Mouse (Mus musculus) lung, embryonic 14.5 days (tissue): ENCODE measurements around the gene Irx5. TPM values are rescaled to one million over a fixed set of nuclear protein-coding genes. Genes with fewer than 3 reads are reported as not detected.

ENCODE experiments used
- ATAC-seq: fragments of 200-750 bp; cut with Nextera tagmentation; 2 replicates; pipeline ENCODE4 v1.8.0; 2017; ENCODE audit warnings: mild to moderate bottlenecking, moderate TSS enrichment, moderate library complexity; ENCODE audit not compliant: insufficient read depth
- DNase-seq: peaks from one replicate; pipeline ENCODE4 v3.0.0-alpha.2; 2015
- H3K27ac ChIP-seq: fragments of 300-500 bp; sonication (generic); 2 replicates; pipeline ENCODE4 v1.5.1; 2014; ENCODE audit warnings: low read depth, mild to moderate bottlenecking, moderate library complexity
- H3K27me3 ChIP-seq: fragments of 300-500 bp; sonication (generic); 2 replicates; pipeline ENCODE4 v1.6.1; 2014; ENCODE audit warnings: low read length, control low read depth; ENCODE audit not compliant: insufficient read depth
- H3K36me3 ChIP-seq: fragments of 300-500 bp; sonication (generic); 2 replicates; pipeline ENCODE4 v1.6.1; 2014; ENCODE audit warnings: control low read depth; ENCODE audit not compliant: insufficient read depth
- H3K4me1 ChIP-seq: fragments of 300-500 bp; sonication (generic); 2 replicates; pipeline ENCODE4 v1.6.1; 2014; ENCODE audit warnings: antibody characterized with exemption, control low read depth; ENCODE audit not compliant: insufficient read depth
- H3K4me2 ChIP-seq: fragments of 300-500 bp; sonication (generic); 2 replicates; pipeline ENCODE4 v1.6.1; 2014; ENCODE audit warnings: mild to moderate bottlenecking
- H3K4me3 ChIP-seq: fragments of 300-500 bp; sonication (generic); 2 replicates; pipeline ENCODE4 v1.5.1; 2014; ENCODE audit warnings: low read depth, low read length
- H3K9ac ChIP-seq: fragments of 300-500 bp; sonication (generic); 2 replicates; pipeline ENCODE4 v1.6.1; 2014
- H3K9me3 ChIP-seq: fragments of 300-500 bp; sonication (generic); 2 replicates; pipeline ENCODE4 v1.6.1; 2016; ENCODE audit warnings: low read depth, low read length, control low read depth
- CTCF ChIP-seq: IDR thresholded peaks from 2 replicates; pipeline ENCODE4 v1.5.1; 2016; ENCODE audit warnings: antibody characterized with exemption, low read depth
- WGBS: fragments of 180-500 bp; shearing (Covaris S2); extraction: QIAGEN DNeasy Blood & Tissue Kit; methylation state at CpG from one replicate; pipeline ENCODE4 v1.1.7; 2014; 5-methylcytosine and 5-hydroxymethylcytosine counted together
- polyA plus RNA-seq: library from polyadenylated mRNA; unstranded; fragments of >200 nt; fragmentation: Nextera tagmentation; extraction: Ambion mirVana; gene quantifications from 2 replicates; pipeline ENCODE4 v1.2.1, GENCODE M21; 2014

The Irx5 gene
- polyA plus RNA-seq, 1 experiment from 2014 or later, result 22.4 TPM

DNA sequence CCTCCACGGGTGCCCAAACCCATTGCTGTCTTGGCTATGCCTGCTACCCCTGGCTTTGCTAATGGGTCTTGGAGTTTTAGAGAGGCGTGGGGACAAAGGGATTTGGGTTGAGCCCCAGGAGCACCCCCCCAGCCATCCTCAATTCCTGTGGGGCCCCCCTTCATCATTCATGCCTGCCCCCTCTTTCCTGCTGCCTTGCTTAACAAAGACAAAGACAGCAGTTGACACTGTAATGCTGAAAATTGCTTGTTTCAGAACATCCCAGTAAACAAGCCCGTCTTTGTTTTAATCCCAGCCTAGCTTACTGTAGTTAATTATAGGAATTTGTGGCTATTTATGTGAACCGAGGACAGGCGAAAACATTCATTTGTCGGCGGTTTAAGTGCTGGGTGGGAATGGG, 50.7 kb downstream of the Irx5 start:
- Histone ChIP-seq H3K4me3 (no peak overlapping the region), H3K36me3 (no peaks in the 10 kb centered on the region), H3K4me1 (no peaks in the 10 kb centered on the region), H3K27ac (no peak overlapping the region), H3K27me3 (no peaks in the 10 kb centered on the region), H3K9me3 (no peaks in the 10 kb centered on the region), H3K4me2 (no peak overlapping the region), H3K9ac (no peak overlapping the region)
- 81% methylated on average over 7 of the region's 7 CpGs for WGBS
- DNase-seq (no peak), ATAC-seq (no peak)
- no peak for TF ChIP-seq CTCF

DNA sequence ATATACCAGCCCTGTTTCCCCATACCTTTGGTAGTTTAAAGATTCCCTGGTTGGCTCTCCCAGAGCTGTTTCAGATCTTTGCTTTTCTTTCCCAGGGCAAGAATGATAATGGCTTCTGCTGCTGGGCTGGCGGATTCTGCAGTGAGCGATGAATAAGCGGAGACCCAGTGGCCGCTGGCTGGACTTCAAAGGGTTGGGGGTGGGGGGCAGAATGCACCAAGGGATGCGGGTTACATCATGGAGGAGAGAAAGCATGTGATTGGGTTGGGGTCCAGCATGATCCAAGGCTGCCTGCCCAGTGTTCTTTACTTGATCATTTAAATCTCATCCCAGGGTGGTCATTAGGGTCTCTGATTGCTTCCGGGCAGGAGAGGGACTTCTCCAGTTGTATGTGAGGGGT, 56.2 kb downstream of the Irx5 start:
- 58% methylated on average over 6 of the region's 6 CpGs for WGBS

DNA sequence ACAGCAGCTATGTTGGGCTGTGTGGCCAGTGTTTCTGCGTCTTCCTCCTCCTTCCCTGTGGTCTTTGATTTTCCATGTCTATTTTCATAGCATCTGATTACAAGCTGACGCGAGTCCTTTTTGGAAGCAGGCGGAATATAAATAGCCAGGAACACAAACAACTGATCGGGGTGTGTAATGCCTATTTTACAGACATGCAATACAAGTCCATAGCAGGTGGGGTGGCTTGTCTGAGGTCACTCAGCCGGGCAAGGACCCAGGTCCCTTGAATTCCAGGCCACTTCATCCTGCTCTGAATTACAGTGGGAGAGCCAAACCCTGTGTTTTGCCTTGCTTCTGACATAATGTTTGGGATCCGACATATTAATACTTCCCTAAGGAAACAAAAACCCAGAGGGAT, 63.2 kb downstream of the Irx5 start:
- no peak for ATAC-seq
- no peak for DNase-seq
- no peak overlapping the region for H3K27ac ChIP-seq
- H3K4me1 ChIP-seq, result no peaks in the 10 kb centered on the region
- H3K9ac ChIP-seq, result no peak overlapping the region
- no peak overlapping the region for H3K4me2 ChIP-seq
- H3K9me3 ChIP-seq, result no peaks in the 10 kb centered on the region
- no peak overlapping the region for H3K4me3 ChIP-seq
- WGBS, result 79% methylated on average over 7 of the region's 7 CpGs
- no peak for TF ChIP-seq CTCF
- no peaks in the 10 kb centered on the region for H3K27me3 ChIP-seq
- H3K36me3 ChIP-seq, result no peaks in the 10 kb centered on the region

More for the DNA sequence above, 56.2 kb downstream of the Irx5 start:
- Histone ChIP-seq H3K9ac (no peak overlapping the region), H3K27me3 (no peaks in the 10 kb centered on the region), H3K4me1 (no peaks in the 10 kb centered on the region), H3K4me2 (no peak overlapping the region), H3K4me3 (no peak overlapping the region), H3K9me3 (no peaks in the 10 kb centered on the region), H3K27ac (no peak overlapping the region), H3K36me3 (no peaks in the 10 kb centered on the region)
- DNase-seq, result no peak
- ATAC-seq, result no peak
- TF ChIP-seq CTCF, result no peak
